Mouse (Mus musculus): ENCODE measurements around the gene Slco3a1.

Slco3a1 gene

GRCm38 (mm10) chr7:74381881-74382281 is 172.7 kb downstream of the Slco3a1 start:
- peak; percentile 71 for DNase-seq (ENCODE audit: low spot score)

GRCm38 (mm10) chr7:74381051-74381450 is 173.5 kb downstream of the Slco3a1 start:
- DNase-seq (ENCODE audit: low spot score) = no peak

GRCm38 (mm10) chr7:74377909-74378308 is 176.7 kb downstream of the Slco3a1 start:
- no peak for DNase-seq (ENCODE audit: low spot score)

GRCm38 (mm10) chr7:74376397-74377044 is 178.1 kb downstream of the Slco3a1 start:
- DNase-seq (ENCODE audit: low spot score) = no peak

DNA sequence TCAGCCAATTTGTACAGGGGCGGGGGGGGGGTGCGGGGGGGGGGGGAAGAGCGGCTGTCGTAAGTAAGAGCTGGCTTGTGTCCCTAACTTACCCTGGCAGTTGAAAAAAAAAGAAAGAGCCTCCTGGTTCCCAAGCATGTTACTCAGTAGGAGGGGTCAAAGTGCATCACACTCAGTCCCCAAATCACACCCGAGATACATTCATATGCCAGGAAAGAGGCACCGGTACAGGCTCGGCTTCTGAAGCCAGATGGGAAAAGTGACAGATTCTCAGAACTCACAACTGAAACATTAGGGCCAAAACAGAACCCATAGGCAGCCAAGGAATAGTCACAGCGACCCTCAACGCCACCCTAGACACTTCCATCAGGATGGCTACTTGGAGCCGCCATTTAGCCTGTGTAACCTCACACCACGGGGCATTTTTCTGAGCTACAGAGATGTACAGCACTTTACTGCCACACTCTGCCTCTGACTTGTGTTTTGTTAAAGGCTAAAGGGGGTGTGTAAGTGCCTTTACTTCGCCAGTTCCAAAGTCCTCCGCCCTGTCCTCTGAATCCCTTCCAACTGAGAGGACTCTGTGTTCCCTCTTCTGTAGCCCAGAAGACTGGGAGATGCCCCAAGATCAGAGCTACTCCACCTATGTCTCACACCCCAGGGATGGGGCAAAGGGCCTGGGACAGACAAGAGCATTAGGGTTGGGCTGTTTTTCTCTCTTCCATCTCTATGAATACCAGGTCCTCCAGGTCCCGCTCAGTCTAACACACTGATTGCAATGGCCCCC is 179.2 kb downstream of the Slco3a1 start:
- no peak for DNase-seq (ENCODE audit: low spot score)

GRCm38 (mm10) chr7:74373056-74373455 is 181.5 kb downstream of the Slco3a1 start:
- DNase-seq (ENCODE audit: low spot score) = no peak

- DNase-seq (ENCODE audit: low spot score) = no peak
These were observed 182.4 kb downstream of the Slco3a1 start for GRCm38 (mm10) chr7:74372141-74372582.

GRCm38 (mm10) chr7:74371656-74372055 is 182.9 kb downstream of the Slco3a1 start:
- no peak for DNase-seq (ENCODE audit: low spot score)

- DNase-seq (ENCODE audit: low spot score) = no peak
These were observed 183.4 kb downstream of the Slco3a1 start for GRCm38 (mm10) chr7:74371208-74371607.

GRCm38 (mm10) chr7:74369657-74370056 is 184.9 kb downstream of the Slco3a1 start:
- no peak for DNase-seq (ENCODE audit: low spot score)

GRCm38 (mm10) chr7:74368256-74368980 is 186.2 kb downstream of the Slco3a1 start:
- no peak for DNase-seq (ENCODE audit: low spot score)

GRCm38 (mm10) chr7:74367350-74367749 is 187.2 kb downstream of the Slco3a1 start:
- DNase-seq (ENCODE audit: low spot score) = no peak

DNA sequence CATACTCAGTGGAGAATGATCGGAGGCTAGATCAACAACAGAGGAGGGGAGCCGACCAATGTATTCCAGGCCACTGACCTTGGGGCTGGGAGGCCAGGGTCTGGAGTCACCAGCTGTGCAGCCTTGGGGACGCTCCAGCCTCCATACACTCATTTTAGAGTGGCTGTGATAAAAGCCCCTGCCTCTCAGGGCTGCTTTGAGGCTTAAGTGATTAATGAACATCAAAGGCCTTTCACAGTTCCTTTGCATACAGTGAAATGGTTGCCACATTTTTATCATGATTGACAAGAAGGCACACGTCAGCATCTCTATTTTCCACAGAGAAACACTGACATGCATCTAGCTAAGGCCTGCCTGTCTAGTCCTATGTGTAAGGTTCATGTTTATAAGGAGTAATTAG is 189.0 kb downstream of the Slco3a1 start:
- DNase-seq (ENCODE audit: low spot score) = no peak

- peak; percentile 17 for DNase-seq (ENCODE audit: low spot score)
These were observed 189.6 kb downstream of the Slco3a1 start for GRCm38 (mm10) chr7:74364956-74365355.

- no peak for DNase-seq (ENCODE audit: low spot score)
These were observed 191.1 kb downstream of the Slco3a1 start for GRCm38 (mm10) chr7:74363440-74363839.

DNA sequence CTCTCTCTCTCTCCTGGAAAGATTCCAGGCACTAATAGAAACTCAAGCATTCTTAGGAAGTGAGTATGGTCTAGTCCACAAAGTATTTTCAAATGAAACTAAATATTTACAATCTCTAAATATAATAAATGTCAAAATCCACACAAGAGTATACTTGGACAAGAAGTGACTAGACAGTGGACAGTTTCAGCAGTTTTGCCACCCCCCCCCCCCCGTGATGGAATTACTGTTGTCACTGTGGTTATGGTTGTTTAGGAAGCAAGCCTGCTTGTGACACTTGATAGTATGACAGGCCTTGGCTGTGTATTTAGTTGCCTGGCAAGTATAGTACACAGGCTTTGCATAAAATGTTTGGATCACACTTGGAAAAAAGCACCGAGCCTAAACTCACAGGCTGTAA is 192.9 kb downstream of the Slco3a1 start:
- DNase-seq (ENCODE audit: low spot score) = no peak

DNA sequence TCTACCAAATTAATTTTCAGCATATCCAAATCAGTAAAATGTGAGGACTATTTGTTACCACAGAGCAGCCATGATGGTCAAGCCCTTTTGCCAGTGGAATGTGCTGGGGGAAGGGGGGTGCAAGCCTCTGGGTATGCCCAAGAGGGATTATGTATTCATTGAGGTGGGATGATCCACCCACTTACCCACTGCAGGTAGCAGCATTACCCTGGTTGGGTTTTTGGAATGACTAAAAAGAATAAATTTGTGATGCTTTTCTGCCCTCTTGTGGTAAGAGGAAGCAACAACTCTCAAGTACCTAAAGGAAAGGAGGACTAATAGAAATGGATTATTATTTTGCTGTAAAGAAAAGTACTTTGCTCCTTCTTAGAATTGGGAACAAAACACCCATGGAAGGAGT is 197.6 kb downstream of the Slco3a1 start:
- DNase-seq (ENCODE audit: low spot score) = no peak

GRCm38 (mm10) chr7:74354527-74355256 is 199.9 kb downstream of the Slco3a1 start:
- DNase-seq (ENCODE audit: low spot score) = no peak

DNA sequence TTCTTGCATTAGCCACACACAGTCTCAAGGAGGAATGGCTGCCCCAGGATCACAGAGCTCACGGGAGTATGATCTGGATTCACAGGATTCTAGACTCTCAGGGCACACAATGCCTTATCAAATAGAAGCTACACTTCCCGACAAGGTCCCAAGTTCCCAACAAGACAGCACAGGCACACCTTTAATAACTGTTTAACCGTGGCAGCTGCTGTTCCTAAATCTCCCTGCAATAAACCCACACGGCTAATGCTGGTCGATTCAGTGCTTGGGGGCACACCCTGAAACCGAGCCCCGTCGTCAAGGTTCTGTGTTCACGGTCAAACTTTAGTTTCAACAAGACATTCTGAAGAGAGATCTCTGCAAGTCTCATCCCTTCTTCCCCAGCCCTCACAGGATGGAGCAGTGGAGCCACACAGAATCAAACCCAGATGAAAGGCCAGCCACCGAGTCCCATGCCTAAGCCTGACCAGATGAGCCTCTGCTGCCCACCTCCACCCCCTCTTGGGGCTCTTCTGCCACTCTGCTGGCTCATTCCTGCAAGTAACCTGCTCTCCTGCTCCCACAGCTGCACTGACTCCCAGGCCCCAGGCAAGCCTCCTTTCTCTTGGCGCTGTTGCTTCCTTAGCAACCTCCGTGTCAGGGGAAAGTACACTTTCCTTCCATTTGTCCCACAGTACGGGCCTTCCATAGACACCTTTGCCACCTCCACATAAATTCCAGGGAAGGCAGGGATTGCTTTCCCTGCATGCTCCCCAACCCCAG is 200.7 kb downstream of the Slco3a1 start:
- DNase-seq (ENCODE audit: low spot score) = no peak

GRCm38 (mm10) chr7:74353240-74353639 is 201.3 kb downstream of the Slco3a1 start:
- no peak for DNase-seq (ENCODE audit: low spot score)

GRCm38 (mm10) chr7:74348318-74348890 is 206.2 kb downstream of the Slco3a1 start:
- no peak for DNase-seq (ENCODE audit: low spot score)
